Mouse (Mus musculus) heart, postnatal 0 days (tissue): ENCODE measurements around the gene Runx3. TPM values are rescaled to one million over a fixed set of nuclear protein-coding genes. Genes with fewer than 3 reads are reported as not detected.

Experiments used
- ATAC-seq: fragments of 200-750 bp; cut with Nextera tagmentation; 2 replicates; pipeline ENCODE4 v1.8.0; 2017; ENCODE audit warnings: low read depth, moderate number of reproducible peaks, moderate library complexity; ENCODE audit not compliant: insufficient read depth
- DNase-seq: peaks from one replicate; pipeline ENCODE4 v3.0.0-alpha.2; 2016; ENCODE audit warnings: low spot score
- H3K27ac ChIP-seq: fragments of 300-500 bp; sonication (generic); 2 replicates; pipeline ENCODE4 v1.5.1; 2014; ENCODE audit warnings: low read depth, mild to moderate bottlenecking
- H3K27me3 ChIP-seq: fragments of 300-500 bp; sonication (generic); 2 replicates; pipeline ENCODE4 v1.6.1; 2014; ENCODE audit warnings: low read length, mixed read lengths; ENCODE audit not compliant: control insufficient read depth, insufficient read depth
- H3K36me3 ChIP-seq: fragments of 300-500 bp; sonication (generic); replicated peaks from 2 replicates; pipeline ENCODE4 v1.6.1; 2014; ENCODE audit warnings: low read length, mixed read lengths; ENCODE audit not compliant: control insufficient read depth, insufficient read depth
- H3K4me1 ChIP-seq: fragments of 300-500 bp; sonication (generic); 2 replicates; pipeline ENCODE4 v1.6.1; 2014; ENCODE audit warnings: antibody characterized with exemption; ENCODE audit not compliant: control insufficient read depth, insufficient read depth
- H3K4me2 ChIP-seq: fragments of 300-500 bp; sonication (generic); 2 replicates; pipeline ENCODE4 v1.6.1; 2014; ENCODE audit warnings: low read depth, mild to moderate bottlenecking, low read length, moderate library complexity
- H3K4me3 ChIP-seq: fragments of 300-500 bp; sonication (generic); 2 replicates; pipeline ENCODE4 v1.5.1; 2014; ENCODE audit warnings: low read depth, low read length
- H3K9ac ChIP-seq: fragments of 300-500 bp; sonication (generic); replicated peaks from 2 replicates; pipeline ENCODE4 v1.6.1; 2014; ENCODE audit warnings: low read depth, low read length, mixed read lengths
- H3K9me3 ChIP-seq: fragments of 300-500 bp; sonication (generic); replicated peaks from 2 replicates; pipeline ENCODE4 v1.6.1; 2016; ENCODE audit warnings: low read length; ENCODE audit not compliant: control insufficient read depth
- CTCF ChIP-seq: IDR thresholded peaks from 2 replicates; pipeline ENCODE4 v1.5.1; 2016; ENCODE audit warnings: antibody characterized with exemption, control low read depth, low read depth
- EP300 ChIP-seq: IDR thresholded peaks from 2 replicates; pipeline ENCODE4 v1.6.1; 2016; ENCODE audit warnings: antibody characterized with exemption, low read depth
- WGBS: fragments of 180-500 bp; shearing (Covaris S2); extraction: QIAGEN DNeasy Blood & Tissue Kit; methylation state at CpG from one replicate; pipeline ENCODE4 v1.1.7; 2014; 5-methylcytosine and 5-hydroxymethylcytosine counted together
- polyA plus RNA-seq: library from polyadenylated mRNA; unstranded; fragments of >200 nt; fragmentation: Nextera tagmentation; extraction: Ambion mirVana; gene quantifications from 2 replicates; pipeline ENCODE4 v1.2.1, GENCODE M21; 2015
- total RNA-seq: library from RNA; depleted of rRNA; stranded (reverse); fragments of >200 nt; gene quantifications from 2 replicates; pipeline ENCODE4 v1.2.3, GENCODE M21; 2014; ENCODE audit warnings: low replicate concordance

Runx3 gene
- total and polyA plus RNA-seq, 2 experiments from 2014 or later = 0.07 to 0.11 TPM

GRCm38 (mm10) chr4:135158724-135159409 is 38.4 kb downstream of the Runx3 start:
- H3K27ac ChIP-seq = no peak overlapping the region
- DNase-seq (no peak), ATAC-seq (no peak)
- no peaks in the 10 kb centered on the region for H3K9me3 ChIP-seq
- peaks cover 8% of the 10 kb centered on the region; the same call in 1 of the 2 replicates for H3K4me1 ChIP-seq
- no peak overlapping the region for H3K4me3 ChIP-seq
- 19% methylated on average over 9 of the region's 9 CpGs for WGBS
- no peak overlapping the region for H3K4me2 ChIP-seq
- no peak overlapping the region for H3K9ac ChIP-seq
- H3K27me3 ChIP-seq = peaks cover 58% of the 10 kb centered on the region
- H3K36me3 ChIP-seq = no peaks in the 10 kb centered on the region
- TF ChIP-seq CTCF = no peak
- no peak for TF ChIP-seq EP300

DNA sequence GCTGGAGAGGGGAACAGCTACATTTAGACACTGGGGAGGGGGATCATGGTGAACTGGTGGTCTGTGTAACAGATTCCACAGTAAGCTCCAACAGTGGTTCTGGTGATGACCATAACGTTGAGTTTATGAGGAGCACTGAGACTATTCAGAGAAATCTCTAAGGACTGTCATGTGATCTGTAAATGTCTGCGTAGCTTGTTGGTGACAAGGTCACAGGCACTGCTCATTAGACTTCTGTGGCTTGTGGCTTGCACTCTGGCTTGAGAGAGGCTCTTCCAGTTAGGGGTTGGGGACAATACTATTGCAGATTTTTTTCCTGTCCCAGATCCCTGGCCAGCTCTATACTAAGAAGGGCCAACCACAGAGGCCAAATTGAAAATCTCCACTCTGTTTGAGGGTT is 39.2 kb downstream of the Runx3 start:
- ATAC-seq (no peak), DNase-seq (no peak)
- Histone ChIP-seq H3K4me1 (peaks cover 8% of the 10 kb centered on the region; the same call in 1 of the 2 replicates), H3K27ac (no peak overlapping the region), H3K9me3 (no peaks in the 10 kb centered on the region), H3K36me3 (no peaks in the 10 kb centered on the region), H3K27me3 (peaks cover 55% of the 10 kb centered on the region), H3K4me3 (no peak overlapping the region), H3K9ac (no peak overlapping the region), H3K4me2 (no peak overlapping the region)
- TF ChIP-seq CTCF = no peak
- no peak for TF ChIP-seq EP300
- 48% methylated on average over 2 of the region's 2 CpGs for WGBS

DNA sequence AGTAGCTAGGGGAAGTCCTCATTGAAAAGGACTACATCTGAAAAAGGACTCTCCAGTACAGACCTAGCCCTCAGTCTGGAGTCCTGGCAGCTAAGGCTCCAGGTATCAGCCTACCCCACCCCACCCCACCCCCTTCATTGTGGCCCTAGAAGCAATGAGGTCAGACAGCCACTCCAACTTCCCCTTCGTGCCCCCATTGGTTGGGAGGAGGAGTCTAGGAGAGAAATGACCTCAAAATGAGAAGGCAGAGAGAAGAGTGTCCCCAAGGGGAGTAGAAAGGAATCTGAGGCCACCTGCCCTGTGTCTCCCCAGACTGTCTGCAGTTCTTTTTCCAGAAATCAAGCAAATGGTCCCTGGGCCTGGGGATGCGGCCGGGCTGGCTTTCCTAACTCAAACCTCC is 39.7 kb downstream of the Runx3 start:
- Histone ChIP-seq H3K36me3 (no peaks in the 10 kb centered on the region), H3K27me3 (peaks cover 52% of the 10 kb centered on the region), H3K4me2 (no peak overlapping the region), H3K4me3 (no peak overlapping the region), H3K9ac (no peak overlapping the region), H3K4me1 (peaks cover 8% of the 10 kb centered on the region; the same call in 1 of the 2 replicates), H3K27ac (no peak overlapping the region), H3K9me3 (no peaks in the 10 kb centered on the region)
- ATAC-seq (no peak), DNase-seq (no peak)
- TF ChIP-seq EP300 = no peak
- no peak for TF ChIP-seq CTCF
- 73% methylated on average over 3 of the region's 3 CpGs for WGBS

- ATAC-seq = no peak
Measured at GRCm38 (mm10) chr4:135161441-135161840, 41.0 kb downstream of the Runx3 start.

DNA sequence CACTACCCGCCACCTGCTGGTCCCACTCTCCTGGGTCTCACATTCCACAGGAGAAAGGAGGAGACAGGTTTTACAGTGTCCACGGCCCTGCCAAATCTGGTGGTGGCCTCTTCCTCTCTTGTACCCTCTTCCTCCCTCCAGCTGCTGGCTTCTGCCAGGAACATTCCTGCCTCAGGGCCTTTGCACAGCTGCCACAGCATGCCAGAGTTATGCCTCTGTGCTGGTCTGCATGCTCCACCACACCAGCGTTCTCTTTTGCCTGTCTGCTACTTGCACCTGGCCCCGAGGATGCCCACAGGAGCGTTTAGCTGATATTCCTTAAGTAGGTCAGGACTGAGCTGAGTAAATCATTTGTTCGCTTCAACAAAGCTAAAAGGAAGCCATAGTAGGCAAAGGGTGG is 45.3 kb downstream of the Runx3 start:
- Histone ChIP-seq H3K4me2 (no peak overlapping the region), H3K4me3 (no peak overlapping the region), H3K27ac (no peak overlapping the region), H3K9ac (no peak overlapping the region), H3K9me3 (no peaks in the 10 kb centered on the region), H3K27me3 (peaks cover 56% of the 10 kb centered on the region), H3K4me1 (peaks cover 13% of the 10 kb centered on the region; the same call in 1 of the 2 replicates), H3K36me3 (no peaks in the 10 kb centered on the region)
- TF ChIP-seq EP300 (no peak), CTCF (no peak)
- DNase-seq = no peak
- no peak for ATAC-seq
- WGBS = 64% methylated on average over 6 of the region's 6 CpGs

More at GRCm38 (mm10) chr4:135161441-135161840, 41.0 kb downstream of the Runx3 start:
- no peak overlapping the region for H3K9ac ChIP-seq
- no peak overlapping the region for H3K4me3 ChIP-seq
- no peaks in the 10 kb centered on the region for H3K36me3 ChIP-seq
- H3K27me3 ChIP-seq = peaks cover 52% of the 10 kb centered on the region
- peaks cover 11% of the 10 kb centered on the region; the same call in 1 of the 2 replicates for H3K4me1 ChIP-seq
- WGBS = 75% methylated on average over 11 of the region's 11 CpGs
- TF ChIP-seq EP300 (no peak), CTCF (no peak)
- no peak overlapping the region for H3K27ac ChIP-seq
- no peak overlapping the region for H3K4me2 ChIP-seq
- H3K9me3 ChIP-seq = no peaks in the 10 kb centered on the region
- DNase-seq = no peak
